Mouse (Mus musculus): ENCODE measurements around the gene Pcdh18. TPM values are rescaled to one million over a fixed set of nuclear protein-coding genes. Genes with fewer than 3 reads are reported as not detected.

Gene Pcdh18
- polyA plus RNA-seq (2014; fragmentation: Nextera tagmentation; extraction: Ambion mirVana) = 22.8 and 23.7 TPM in 2 replicates

DNA sequence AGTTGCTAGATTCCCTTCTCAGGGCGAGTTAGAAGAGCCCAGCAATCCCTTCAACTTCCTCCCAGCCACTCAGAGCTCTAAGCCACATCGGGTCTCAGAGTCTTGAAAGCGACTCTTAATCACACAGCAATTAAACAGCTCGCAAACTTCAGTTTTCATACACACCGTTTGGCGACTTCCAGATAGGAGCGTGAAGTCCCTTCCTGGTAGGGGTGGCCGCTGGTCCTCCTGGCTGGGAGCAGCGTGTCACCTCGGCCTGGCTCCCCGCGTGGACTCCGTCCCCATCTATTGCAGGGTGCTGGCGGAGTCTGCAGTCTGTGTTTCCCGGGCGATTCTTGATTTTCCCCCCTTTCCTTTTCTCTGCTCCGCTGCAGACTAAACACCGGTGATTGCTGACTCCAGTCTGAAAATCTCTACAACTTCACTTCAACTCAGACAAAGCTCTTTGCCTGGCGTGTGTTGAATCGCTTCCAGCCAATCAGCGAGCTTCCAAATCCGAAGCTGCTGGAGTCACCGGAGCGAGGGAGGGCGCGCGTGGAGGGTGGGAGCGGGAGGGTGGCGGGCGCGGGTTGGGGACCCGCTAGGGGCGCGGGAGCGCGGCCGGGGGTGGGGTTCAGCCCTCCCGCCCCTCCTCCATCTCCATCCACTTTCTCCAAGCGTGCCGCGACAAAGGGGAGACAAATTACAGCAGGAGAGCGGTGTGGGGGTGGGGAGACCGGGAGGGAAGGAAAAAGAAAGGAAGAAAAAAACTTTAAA lies at the start of gene Pcdh18:
Gene Pcdh18, minus strand, starts transcription at position 456 of the 756 bp plus-strand sequence.
- peak; percentile 90 for ATAC-seq (ENCODE audit: insufficient number of reproducible peaks, insufficient read depth, low FRiP score, low read depth)

DNA sequence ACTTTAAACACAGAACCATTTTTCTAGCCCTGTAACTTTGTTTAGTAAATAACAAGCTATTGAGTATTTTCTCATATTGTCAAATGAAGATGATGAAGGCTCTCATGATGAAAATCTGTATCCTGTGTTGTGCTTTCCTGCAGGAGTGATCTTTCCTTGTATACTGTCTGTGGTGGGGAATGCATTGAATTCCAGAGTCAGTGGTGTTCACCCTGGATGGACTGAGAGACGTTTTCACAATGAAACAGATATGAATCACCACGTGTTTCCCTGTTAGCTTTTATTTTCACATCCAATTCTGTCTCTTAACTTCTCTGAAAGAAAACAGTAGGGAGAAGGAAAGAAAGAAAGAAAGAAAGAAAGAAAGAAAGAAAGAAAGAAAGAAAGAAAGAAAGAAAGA lies 49.7 kb upstream of the Pcdh18 start:
- 22% methylated on average over 2 of the region's 2 CpGs for WGBS

More for the DNA sequence above, at the start of gene Pcdh18:
- peaks cover 7 to 17% of the 10 kb centered on the region in 2 experiments for H3K4me1 ChIP-seq (ENCODE audit: control insufficient read depth in 2 of 2, insufficient read depth in 2 of 2, low read length in 2 of 2)
- H3K9ac ChIP-seq (ENCODE audit: low read length) = peak within 1 kb of the TSS; percentile 89
- peak within 1 kb of the TSS; percentile 59 to 78 for H3K4me3 ChIP-seq (ENCODE audit: control insufficient read depth in 1 of 2, insufficient read depth in 1 of 2, low read depth in 1 of 2, low read length in 2 of 2)
- H3K9me3 ChIP-seq (ENCODE audit: control insufficient read depth, low read length) = no peaks in the 10 kb centered on the region
- H3K36me3 ChIP-seq (ENCODE audit: control insufficient read depth, insufficient read depth, low read length) = peaks cover 17% of the 10 kb centered on the region
- no peaks in the 10 kb centered on the region for H3K27me3 ChIP-seq (ENCODE audit: control insufficient read depth, insufficient read depth, low read length)
- peak within 1 kb of the TSS; percentile 94 for H3K27ac ChIP-seq (replicated peaks in 1 of 2; ENCODE audit: control insufficient read depth in 1 of 2, insufficient read depth in 1 of 2, low read depth in 2 of 2, low read length in 2 of 2)
- WGBS = under 1% methylated on average over 43 of the region's 43 CpGs
- peak within 1 kb of the TSS; percentile 72 for H3K4me2 ChIP-seq (ENCODE audit: low read length)

DNA sequence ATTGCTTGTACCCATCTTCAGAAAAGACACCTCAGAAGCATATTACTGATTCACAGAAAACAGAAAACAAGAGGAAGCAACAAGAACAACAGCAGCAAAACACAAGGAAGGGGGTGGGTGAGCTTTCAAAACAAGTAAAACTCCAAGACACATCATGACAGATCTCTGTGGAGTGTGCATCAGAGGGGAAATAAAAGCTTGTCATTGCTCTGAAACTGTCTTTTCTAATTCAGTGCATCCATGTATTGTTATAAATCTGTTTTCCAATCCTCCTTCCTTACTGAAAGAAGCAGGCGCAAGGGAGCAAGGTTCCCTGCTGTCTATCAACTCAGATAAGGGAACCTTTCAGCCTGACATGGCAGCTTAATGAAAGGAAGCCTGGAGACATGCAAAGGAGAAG lies 48.4 kb upstream of the Pcdh18 start:
- no peak overlapping the region for H3K4me2 ChIP-seq (ENCODE audit: low read length)
- no peaks in the 10 kb centered on the region for H3K9me3 ChIP-seq (ENCODE audit: control insufficient read depth, low read length)
- H3K4me3 ChIP-seq (ENCODE audit: control insufficient read depth in 1 of 2, insufficient read depth in 1 of 2, low read depth in 1 of 2, low read length in 2 of 2) = no peak overlapping the region
- no peaks in the 10 kb centered on the region for H3K36me3 ChIP-seq (ENCODE audit: control insufficient read depth, insufficient read depth, low read length)
- H3K4me1 ChIP-seq (ENCODE audit: control insufficient read depth in 2 of 2, insufficient read depth in 2 of 2, low read length in 2 of 2) = peaks cover 3 to 7% of the 10 kb centered on the region in 2 experiments; a peak in 3 of 4 replicates
- 57% methylated on average over 1 of the region's 1 CpGs for WGBS
- H3K9ac ChIP-seq (ENCODE audit: low read length) = no peak overlapping the region
- H3K27me3 ChIP-seq (ENCODE audit: control insufficient read depth, insufficient read depth, low read length) = no peaks in the 10 kb centered on the region
- no peak overlapping the region for H3K27ac ChIP-seq (replicated peaks in 1 of 2; ENCODE audit: control insufficient read depth in 1 of 2, insufficient read depth in 1 of 2, low read depth in 2 of 2, low read length in 2 of 2)
- no peak for ATAC-seq (ENCODE audit: insufficient number of reproducible peaks, insufficient read depth, low FRiP score, low read depth)

More for the DNA sequence above, 49.7 kb upstream of the Pcdh18 start:
- Histone ChIP-seq H3K4me2 (ENCODE audit: low read length) (no peak overlapping the region), H3K27ac (replicated peaks in 1 of 2; ENCODE audit: control insufficient read depth in 1 of 2, insufficient read depth in 1 of 2, low read depth in 2 of 2, low read length in 2 of 2) (no peak overlapping the region), H3K9ac (ENCODE audit: low read length) (no peak overlapping the region), H3K9me3 (ENCODE audit: control insufficient read depth, low read length) (no peaks in the 10 kb centered on the region), H3K4me3 (ENCODE audit: control insufficient read depth in 1 of 2, insufficient read depth in 1 of 2, low read depth in 1 of 2, low read length in 2 of 2) (no peak overlapping the region), H3K4me1 (ENCODE audit: control insufficient read depth in 2 of 2, insufficient read depth in 2 of 2, low read length in 2 of 2) (peaks cover 3 to 7% of the 10 kb centered on the region in 2 experiments; a peak in 3 of 4 replicates), H3K27me3 (ENCODE audit: control insufficient read depth, insufficient read depth, low read length) (no peaks in the 10 kb centered on the region), H3K36me3 (ENCODE audit: control insufficient read depth, insufficient read depth, low read length) (no peaks in the 10 kb centered on the region)
- ATAC-seq (ENCODE audit: insufficient number of reproducible peaks, insufficient read depth, low FRiP score, low read depth) = no peak

DNA sequence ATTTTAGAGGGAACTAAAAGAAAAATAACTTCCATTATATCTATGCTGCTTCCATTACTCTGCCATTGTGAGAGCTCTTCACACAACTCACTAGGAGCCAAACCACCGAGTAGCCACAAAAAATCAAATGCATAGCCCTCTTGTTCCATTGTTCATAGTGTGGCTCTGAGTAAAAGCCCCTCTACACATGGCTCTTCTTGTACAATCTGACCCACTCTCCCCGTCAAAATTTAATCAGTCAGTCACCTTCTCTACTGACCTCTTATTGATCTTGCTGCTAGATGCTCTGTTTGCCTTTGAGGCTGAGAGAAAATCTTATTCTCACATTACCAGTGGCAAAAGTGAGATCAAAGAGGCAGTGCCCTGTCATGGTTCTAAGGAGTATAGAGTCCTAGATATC lies 31.2 kb upstream of the Pcdh18 start:
- no peak overlapping the region for H3K9ac ChIP-seq (ENCODE audit: low read length)
- no peaks in the 10 kb centered on the region for H3K4me1 ChIP-seq (ENCODE audit: control insufficient read depth in 2 of 2, insufficient read depth in 2 of 2, low read length in 2 of 2)
- no peaks in the 10 kb centered on the region for H3K9me3 ChIP-seq (ENCODE audit: control insufficient read depth, low read length)
- no peaks in the 10 kb centered on the region for H3K27me3 ChIP-seq (ENCODE audit: control insufficient read depth, insufficient read depth, low read length)
- H3K27ac ChIP-seq (replicated peaks in 1 of 2; ENCODE audit: control insufficient read depth in 1 of 2, insufficient read depth in 1 of 2, low read depth in 2 of 2, low read length in 2 of 2) = no peak overlapping the region
- 52% methylated on average over 2 of the region's 2 CpGs for WGBS
- H3K4me2 ChIP-seq (ENCODE audit: low read length) = no peak overlapping the region
- H3K36me3 ChIP-seq (ENCODE audit: control insufficient read depth, insufficient read depth, low read length) = no peaks in the 10 kb centered on the region
- no peak for ATAC-seq (ENCODE audit: insufficient number of reproducible peaks, insufficient read depth, low FRiP score, low read depth)
- no peak overlapping the region for H3K4me3 ChIP-seq (ENCODE audit: control insufficient read depth in 1 of 2, insufficient read depth in 1 of 2, low read depth in 1 of 2, low read length in 2 of 2)

DNA sequence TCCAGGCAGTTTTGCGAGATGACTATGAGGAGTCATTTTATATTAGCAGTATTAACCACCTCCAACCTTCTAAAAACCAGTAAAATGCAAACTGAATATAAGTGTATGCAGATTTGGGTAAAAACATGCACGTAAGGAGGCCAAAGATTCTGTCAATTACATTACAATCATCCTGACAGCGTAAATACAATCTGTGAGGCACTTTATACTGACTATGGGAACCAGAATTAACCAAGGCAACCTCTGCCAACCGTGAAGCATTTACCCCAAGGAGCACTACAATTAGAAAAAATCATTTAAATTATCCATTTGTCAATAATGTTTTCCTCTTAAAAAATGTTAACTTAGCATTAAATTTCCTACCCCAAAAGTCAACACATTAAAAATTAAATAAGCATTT lies 30.6 kb upstream of the Pcdh18 start:
- Histone ChIP-seq H3K9ac (ENCODE audit: low read length) (no peak overlapping the region), H3K4me2 (ENCODE audit: low read length) (no peak overlapping the region), H3K27me3 (ENCODE audit: control insufficient read depth, insufficient read depth, low read length) (no peaks in the 10 kb centered on the region), H3K9me3 (ENCODE audit: control insufficient read depth, low read length) (no peaks in the 10 kb centered on the region), H3K36me3 (ENCODE audit: control insufficient read depth, insufficient read depth, low read length) (no peaks in the 10 kb centered on the region), H3K4me3 (ENCODE audit: control insufficient read depth in 1 of 2, insufficient read depth in 1 of 2, low read depth in 1 of 2, low read length in 2 of 2) (no peak overlapping the region), H3K4me1 (ENCODE audit: control insufficient read depth in 2 of 2, insufficient read depth in 2 of 2, low read length in 2 of 2) (no peaks in the 10 kb centered on the region), H3K27ac (replicated peaks in 1 of 2; ENCODE audit: control insufficient read depth in 1 of 2, insufficient read depth in 1 of 2, low read depth in 2 of 2, low read length in 2 of 2) (no peak overlapping the region)
- WGBS = 78% methylated on average over 4 of the region's 4 CpGs
- ATAC-seq (ENCODE audit: insufficient number of reproducible peaks, insufficient read depth, low FRiP score, low read depth) = no peak

DNA sequence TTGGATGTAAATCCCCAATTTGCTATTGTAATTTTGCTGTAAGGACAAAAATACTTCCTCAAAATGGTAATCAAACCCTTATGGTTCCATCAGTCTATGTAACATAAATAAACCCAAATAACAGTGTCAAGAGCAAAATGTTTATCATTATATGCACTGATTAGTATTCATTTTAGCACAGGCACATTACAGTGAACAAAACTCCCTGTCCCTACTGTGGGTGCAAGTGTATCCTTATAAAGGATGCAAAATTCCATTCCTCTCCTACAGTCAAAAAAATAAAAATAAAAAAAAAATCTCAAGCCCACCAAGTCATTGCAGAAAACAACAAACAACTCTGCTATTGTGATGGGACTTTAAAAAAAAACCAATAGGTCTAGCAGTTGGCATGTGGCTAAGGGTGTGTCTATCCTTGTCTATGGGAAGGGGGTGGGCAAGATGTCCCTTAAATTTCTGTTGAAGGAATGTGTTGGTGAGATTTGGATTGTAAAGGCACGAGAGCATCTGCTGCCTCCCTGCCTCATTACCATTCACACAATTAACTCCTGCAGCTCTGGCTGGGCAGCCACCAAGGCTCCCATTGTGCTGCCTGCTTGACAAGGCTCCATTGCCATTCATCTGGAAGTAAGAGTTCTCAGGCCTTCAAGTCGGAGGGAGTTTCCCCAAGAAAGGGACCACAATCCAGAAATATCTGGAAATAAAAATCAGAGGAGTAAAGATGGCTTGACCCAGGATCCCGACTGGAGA lies 12.0 kb upstream of the Pcdh18 start:
- H3K27ac ChIP-seq (replicated peaks in 1 of 2; ENCODE audit: control insufficient read depth in 1 of 2, insufficient read depth in 1 of 2, low read depth in 2 of 2, low read length in 2 of 2) = no peak overlapping the region
- H3K4me1 ChIP-seq (ENCODE audit: control insufficient read depth in 2 of 2, insufficient read depth in 2 of 2, low read length in 2 of 2) = peaks cover 2 to 5% of the 10 kb centered on the region in 2 experiments; a peak in 1 of 4 replicates
- H3K27me3 ChIP-seq (ENCODE audit: control insufficient read depth, insufficient read depth, low read length) = no peaks in the 10 kb centered on the region
- no peak overlapping the region for H3K4me3 ChIP-seq (ENCODE audit: control insufficient read depth in 1 of 2, insufficient read depth in 1 of 2, low read depth in 1 of 2, low read length in 2 of 2)
- H3K9me3 ChIP-seq (ENCODE audit: control insufficient read depth, low read length) = no peaks in the 10 kb centered on the region
- H3K4me2 ChIP-seq (ENCODE audit: low read length) = no peak overlapping the region
- H3K36me3 ChIP-seq (ENCODE audit: control insufficient read depth, insufficient read depth, low read length) = no peaks in the 10 kb centered on the region
- no peak for ATAC-seq (ENCODE audit: insufficient number of reproducible peaks, insufficient read depth, low FRiP score, low read depth)
- no peak overlapping the region for H3K9ac ChIP-seq (ENCODE audit: low read length)
- WGBS = 45% methylated on average over 3 of the region's 3 CpGs

DNA sequence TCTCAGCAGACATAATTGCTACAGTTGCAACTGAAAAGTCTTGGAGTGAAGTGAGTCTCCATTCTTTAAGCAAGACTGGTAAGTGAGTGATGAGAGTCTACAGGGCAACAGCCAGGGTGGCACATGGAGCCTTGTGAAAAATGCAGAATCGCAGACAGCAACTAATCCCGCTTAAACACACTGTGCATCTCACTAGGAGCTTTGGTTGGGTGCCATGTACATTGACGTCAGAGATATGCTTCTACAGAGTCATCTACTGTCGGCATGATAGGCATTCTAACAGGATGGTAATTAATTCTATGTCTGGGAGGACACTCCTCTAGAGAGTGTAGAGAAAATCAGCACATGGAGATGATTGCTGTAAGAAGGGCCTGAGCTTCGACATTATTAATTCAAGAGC lies 5.6 kb upstream of the Pcdh18 start:
- no peaks in the 10 kb centered on the region for H3K27me3 ChIP-seq (ENCODE audit: control insufficient read depth, insufficient read depth, low read length)
- WGBS = 68% methylated on average over 5 of the region's 5 CpGs
- H3K9me3 ChIP-seq (ENCODE audit: control insufficient read depth, low read length) = no peaks in the 10 kb centered on the region
- H3K27ac ChIP-seq (replicated peaks in 1 of 2; ENCODE audit: control insufficient read depth in 1 of 2, insufficient read depth in 1 of 2, low read depth in 2 of 2, low read length in 2 of 2) = no peak overlapping the region
- H3K4me3 ChIP-seq (ENCODE audit: control insufficient read depth in 1 of 2, insufficient read depth in 1 of 2, low read depth in 1 of 2, low read length in 2 of 2) = no peak overlapping the region
- ATAC-seq (ENCODE audit: insufficient number of reproducible peaks, insufficient read depth, low FRiP score, low read depth) = no peak
- H3K4me1 ChIP-seq (ENCODE audit: control insufficient read depth in 2 of 2, insufficient read depth in 2 of 2, low read length in 2 of 2) = no peaks in the 10 kb centered on the region
- H3K9ac ChIP-seq (ENCODE audit: low read length) = no peak overlapping the region
- H3K36me3 ChIP-seq (ENCODE audit: control insufficient read depth, insufficient read depth, low read length) = no peaks in the 10 kb centered on the region
- no peak overlapping the region for H3K4me2 ChIP-seq (ENCODE audit: low read length)
